Comparison of ENCODE assay signal across 13 mouse cellular contexts in the genomic region with DNA sequence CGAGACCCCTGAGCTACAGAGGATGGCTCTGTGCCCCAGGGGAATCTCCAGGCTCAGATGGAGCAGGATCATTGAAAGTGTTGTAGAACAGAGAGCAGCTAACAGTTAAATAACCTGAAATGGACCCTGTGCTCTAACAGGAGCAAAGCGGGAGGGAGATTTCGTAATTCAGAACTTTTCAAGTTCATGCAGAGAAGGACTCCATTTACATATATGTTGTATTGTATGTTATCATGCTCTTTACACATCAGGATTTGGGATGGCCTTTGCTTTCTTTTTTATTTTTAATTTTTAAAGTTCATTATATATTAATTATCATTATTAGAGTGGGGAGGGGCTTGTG.
"Had no signal": no experiment of that assay in that cellular context is flagged by ENCODE, and none has a peak within 500 bp of the region (broad histone marks: within the 10 kb centered on the region; RNA-seq: fewer than 3 reads in every experiment).

No protein-coding gene starts in this region.

- H3K9ac ChIP-seq: limb, embryonic 13.5 days; midbrain, embryonic 15.5 days; neural tube, embryonic 12.5 days had no signal

- H3K27ac ChIP-seq: limb, embryonic 13.5 days; midbrain, embryonic 15.5 days; neural tube, embryonic 12.5 days; stomach, postnatal 0 days had no signal

- H3K4me1 ChIP-seq: midbrain, embryonic 15.5 days; neural tube, embryonic 12.5 days had no signal

- H3K9me3 ChIP-seq: limb, embryonic 13.5 days; megakaryocyte, embryonic 14.5 days; midbrain, embryonic 15.5 days; neural tube, embryonic 12.5 days had no signal

- H3K4me3 ChIP-seq: limb, embryonic 13.5 days; midbrain, embryonic 15.5 days; neural tube, embryonic 12.5 days had no signal

- ATAC-seq: intestine, embryonic 16.5 days; midbrain, embryonic 15.5 days had no signal

- DNase-seq: kidney, adult 2 months; kidney, postnatal 10 days; left cerebral cortex, postnatal 4 days; lung, adult 18-20 months; thymus, adult 2 months; thymus, postnatal 25 days had no signal

- H3K27me3 ChIP-seq: limb, embryonic 13.5 days; megakaryocyte, embryonic 14.5 days; midbrain, embryonic 15.5 days; neural tube, embryonic 12.5 days had no signal

- H3K36me3 ChIP-seq: limb, embryonic 13.5 days; midbrain, embryonic 15.5 days; neural tube, embryonic 12.5 days had no signal

- H3K4me2 ChIP-seq: limb, embryonic 13.5 days; midbrain, embryonic 11.5 days; midbrain, embryonic 15.5 days; neural tube, embryonic 12.5 days had no signal
